Mouse (Mus musculus): ENCODE data around the gene Ifna5. TPM values are rescaled to one million over a fixed set of nuclear protein-coding genes. Genes with fewer than 3 reads are reported as not detected.

The Ifna5 gene
- total and polyA plus RNA-seq, 2 experiments from 2014 or later = not detected

GRCm38 (mm10) chr4:88841438-88841911, 6.2 kb downstream of the Ifna5 start, which contains the start of gene Ifna4:
Ifna4 (plus strand) TSS chr4:88841861.
- DNase-seq (ENCODE audit: low spot score) = no peak
- Histone ChIP-seq H3K27me3 (ENCODE audit: insufficient read depth, low read length) (no peaks in the 10 kb centered on the region), H3K4me3 (ENCODE audit: low read length) (no peak within 1 kb of the TSS), H3K36me3 (ENCODE audit: insufficient read depth, low read length) (no peaks in the 10 kb centered on the region), H3K4me2 (ENCODE audit: low read depth, low read length) (no peak within 1 kb of the TSS), H3K9ac (replicated peaks; ENCODE audit: low read length) (no peak within 1 kb of the TSS), H3K27ac (no peak within 1 kb of the TSS), H3K9me3 (ENCODE audit: low read length) (no peaks in the 10 kb centered on the region), H3K4me1 (ENCODE audit: insufficient read depth, low read length) (no peaks in the 10 kb centered on the region)
- 47% methylated on average over 2 of the region's 2 CpGs for WGBS
- TF ChIP-seq CTCF (IDR thresholded peaks at IDR 0.05; ENCODE audit: low read depth) = no peak
- ATAC-seq = no peak

- Histone ChIP-seq H3K9me3 (ENCODE audit: low read length) (no peaks in the 10 kb centered on the region), H3K4me1 (ENCODE audit: insufficient read depth, low read length) (no peaks in the 10 kb centered on the region), H3K36me3 (ENCODE audit: insufficient read depth, low read length) (no peaks in the 10 kb centered on the region), H3K4me2 (ENCODE audit: low read depth, low read length) (no peak overlapping the region), H3K27ac (no peak overlapping the region), H3K27me3 (ENCODE audit: insufficient read depth, low read length) (no peaks in the 10 kb centered on the region), H3K4me3 (ENCODE audit: low read length) (no peak overlapping the region), H3K9ac (replicated peaks; ENCODE audit: low read length) (no peak overlapping the region)
- TF ChIP-seq CTCF (IDR thresholded peaks at IDR 0.05; ENCODE audit: low read depth) = peak; percentile 30; the same call in 1 of the 2 replicates
- ATAC-seq (no peak), DNase-seq (ENCODE audit: low spot score) (no peak)
- 65% methylated on average over 2 of the region's 2 CpGs for WGBS
Observed at GRCm38 (mm10) chr4:88845334-88845733, 10.0 kb downstream of the Ifna5 start.

GRCm38 (mm10) chr4:88849698-88850097, 14.4 kb downstream of the Ifna5 start, which contains the start of gene Ifna1:
Ifna1 (plus strand) TSS chr4:88850087.
- H3K27me3 ChIP-seq (ENCODE audit: insufficient read depth, low read length) = no peaks in the 10 kb centered on the region
- no peaks in the 10 kb centered on the region for H3K36me3 ChIP-seq (ENCODE audit: insufficient read depth, low read length)
- no peak within 1 kb of the TSS for H3K4me3 ChIP-seq (ENCODE audit: low read length)
- ATAC-seq (no peak), DNase-seq (ENCODE audit: low spot score) (no peak)
- H3K27ac ChIP-seq = no peak within 1 kb of the TSS
- TF ChIP-seq CTCF (IDR thresholded peaks at IDR 0.05; ENCODE audit: low read depth) = no peak
- H3K4me1 ChIP-seq (ENCODE audit: insufficient read depth, low read length) = no peaks in the 10 kb centered on the region
- H3K4me2 ChIP-seq (ENCODE audit: low read depth, low read length) = no peak within 1 kb of the TSS
- no peak within 1 kb of the TSS for H3K9ac ChIP-seq (replicated peaks; ENCODE audit: low read length)
- no peaks in the 10 kb centered on the region for H3K9me3 ChIP-seq (ENCODE audit: low read length)
- 82% methylated on average over 1 of the region's 1 CpGs for WGBS

GRCm38 (mm10) chr4:88851026-88851763, 15.9 kb downstream of the Ifna5 start:
- ATAC-seq = no peak

GRCm38 (mm10) chr4:88859214-88859613, 23.9 kb downstream of the Ifna5 start:
- no peak overlapping the region for H3K27ac ChIP-seq
- no peak for TF ChIP-seq CTCF (IDR thresholded peaks at IDR 0.05; ENCODE audit: low read depth)
- no peaks in the 10 kb centered on the region for H3K27me3 ChIP-seq (ENCODE audit: insufficient read depth, low read length)
- no peaks in the 10 kb centered on the region for H3K4me1 ChIP-seq (ENCODE audit: insufficient read depth, low read length)
- no peak for DNase-seq (ENCODE audit: low spot score)
- no peak overlapping the region for H3K4me3 ChIP-seq (ENCODE audit: low read length)
- no peaks in the 10 kb centered on the region for H3K36me3 ChIP-seq (ENCODE audit: insufficient read depth, low read length)
- no peaks in the 10 kb centered on the region for H3K9me3 ChIP-seq (ENCODE audit: low read length)
- no peak for ATAC-seq
- no peak overlapping the region for H3K9ac ChIP-seq (replicated peaks; ENCODE audit: low read length)
- H3K4me2 ChIP-seq (ENCODE audit: low read depth, low read length) = no peak overlapping the region

More at GRCm38 (mm10) chr4:88851026-88851763, 15.9 kb downstream of the Ifna5 start:
- Histone ChIP-seq H3K4me1 (ENCODE audit: insufficient read depth, low read length) (no peaks in the 10 kb centered on the region), H3K27ac (no peak overlapping the region), H3K4me2 (ENCODE audit: low read depth, low read length) (no peak overlapping the region), H3K4me3 (ENCODE audit: low read length) (no peak overlapping the region), H3K36me3 (ENCODE audit: insufficient read depth, low read length) (no peaks in the 10 kb centered on the region), H3K9ac (replicated peaks; ENCODE audit: low read length) (no peak overlapping the region), H3K27me3 (ENCODE audit: insufficient read depth, low read length) (no peaks in the 10 kb centered on the region), H3K9me3 (ENCODE audit: low read length) (no peaks in the 10 kb centered on the region)
- TF ChIP-seq CTCF (IDR thresholded peaks at IDR 0.05; ENCODE audit: low read depth) = no peak
- 37% methylated on average over 4 of the region's 4 CpGs for WGBS
- DNase-seq (ENCODE audit: low spot score) = no peak

- 8% methylated on average over 7 of the region's 7 CpGs for WGBS
- no peak for ATAC-seq
Observed at GRCm38 (mm10) chr4:88863309-88863708, 28.0 kb downstream of the Ifna5 start.

GRCm38 (mm10) chr4:88864599-88864998, 29.3 kb downstream of the Ifna5 start:
- no peaks in the 10 kb centered on the region for H3K9me3 ChIP-seq (ENCODE audit: low read length)
- no peak for TF ChIP-seq CTCF (IDR thresholded peaks at IDR 0.05; ENCODE audit: low read depth)
- 77% methylated on average over 9 of the region's 9 CpGs for WGBS

More at GRCm38 (mm10) chr4:88863309-88863708, 28.0 kb downstream of the Ifna5 start:
- no peak for DNase-seq (ENCODE audit: low spot score)
- no peaks in the 10 kb centered on the region for H3K36me3 ChIP-seq (ENCODE audit: insufficient read depth, low read length)
- no peak overlapping the region for H3K4me2 ChIP-seq (ENCODE audit: low read depth, low read length)
- H3K4me1 ChIP-seq (ENCODE audit: insufficient read depth, low read length) = no peaks in the 10 kb centered on the region
- TF ChIP-seq CTCF (IDR thresholded peaks at IDR 0.05; ENCODE audit: low read depth) = no peak
- no peak overlapping the region for H3K27ac ChIP-seq
- H3K27me3 ChIP-seq (ENCODE audit: insufficient read depth, low read length) = no peaks in the 10 kb centered on the region
- no peak overlapping the region for H3K9ac ChIP-seq (replicated peaks; ENCODE audit: low read length)
- no peaks in the 10 kb centered on the region for H3K9me3 ChIP-seq (ENCODE audit: low read length)
- no peak overlapping the region for H3K4me3 ChIP-seq (ENCODE audit: low read length)

More at GRCm38 (mm10) chr4:88864599-88864998, 29.3 kb downstream of the Ifna5 start:
- DNase-seq (ENCODE audit: low spot score) (no peak), ATAC-seq (no peak)
- Histone ChIP-seq H3K27ac (no peak overlapping the region), H3K27me3 (ENCODE audit: insufficient read depth, low read length) (no peaks in the 10 kb centered on the region), H3K9ac (replicated peaks; ENCODE audit: low read length) (no peak overlapping the region), H3K36me3 (ENCODE audit: insufficient read depth, low read length) (no peaks in the 10 kb centered on the region), H3K4me1 (ENCODE audit: insufficient read depth, low read length) (no peaks in the 10 kb centered on the region), H3K4me2 (ENCODE audit: low read depth, low read length) (no peak overlapping the region), H3K4me3 (ENCODE audit: low read length) (no peak overlapping the region)
